Mouse (Mus musculus): ENCODE results near the gene Agbl4. TPM values are rescaled to one million over a fixed set of nuclear protein-coding genes. Genes with fewer than 3 reads are reported as not detected.

The Agbl4 gene
- polyA plus RNA-seq, 1 experiment from 2014 or later = 0.35 TPM

GRCm38 (mm10) chr4:111486187-111486586, 1088.7 kb downstream of the Agbl4 start:
- H3K9ac ChIP-seq = no peak overlapping the region
- 54% methylated on average over 5 of the region's 5 CpGs for WGBS
- no peak overlapping the region for H3K4me2 ChIP-seq (replicated peaks)
- ATAC-seq (ENCODE audit: insufficient number of reproducible peaks, insufficient read depth, low FRiP score, low TSS enrichment) = no peak
- peaks cover 12% of the 10 kb centered on the region for H3K4me1 ChIP-seq
- H3K4me3 ChIP-seq = no peak overlapping the region
- H3K9me3 ChIP-seq = no peaks in the 10 kb centered on the region
- no peak overlapping the region for H3K27ac ChIP-seq
- no peaks in the 10 kb centered on the region for H3K27me3 ChIP-seq
- H3K36me3 ChIP-seq = no peaks in the 10 kb centered on the region

- Histone ChIP-seq H3K36me3 (no peaks in the 10 kb centered on the region), H3K9me3 (no peaks in the 10 kb centered on the region), H3K4me2 (replicated peaks) (no peak overlapping the region), H3K4me3 (no peak overlapping the region), H3K9ac (no peak overlapping the region), H3K27ac (no peak overlapping the region), H3K4me1 (peaks cover 12% of the 10 kb centered on the region), H3K27me3 (no peaks in the 10 kb centered on the region)
- no peak for ATAC-seq (ENCODE audit: insufficient number of reproducible peaks, insufficient read depth, low FRiP score, low TSS enrichment)
- WGBS = 55% methylated on average over 4 of the region's 4 CpGs
These were observed 1089.9 kb downstream of the Agbl4 start for GRCm38 (mm10) chr4:111487233-111487843.

- no peak overlapping the region for H3K27ac ChIP-seq
- WGBS = 64% methylated on average over 5 of the region's 5 CpGs
- no peaks in the 10 kb centered on the region for H3K27me3 ChIP-seq
- H3K9ac ChIP-seq = no peak overlapping the region
- H3K4me1 ChIP-seq = no peaks in the 10 kb centered on the region
- no peak for ATAC-seq (ENCODE audit: insufficient number of reproducible peaks, insufficient read depth, low FRiP score, low TSS enrichment)
- no peaks in the 10 kb centered on the region for H3K9me3 ChIP-seq
- H3K4me3 ChIP-seq = no peak overlapping the region
- no peaks in the 10 kb centered on the region for H3K36me3 ChIP-seq
- H3K4me2 ChIP-seq (replicated peaks) = no peak overlapping the region
These were observed 1096.4 kb downstream of the Agbl4 start for GRCm38 (mm10) chr4:111493750-111494404.

- no peak for ATAC-seq (ENCODE audit: insufficient number of reproducible peaks, insufficient read depth, low FRiP score, low TSS enrichment)
- no peaks in the 10 kb centered on the region for H3K27me3 ChIP-seq
These were observed 1098.5 kb downstream of the Agbl4 start for GRCm38 (mm10) chr4:111495949-111496348.

GRCm38 (mm10) chr4:111498751-111499150, 1101.3 kb downstream of the Agbl4 start:
- H3K27me3 ChIP-seq = no peaks in the 10 kb centered on the region
- WGBS = 71% methylated on average over 3 of the region's 3 CpGs
- H3K4me2 ChIP-seq (replicated peaks) = no peak overlapping the region
- no peaks in the 10 kb centered on the region for H3K4me1 ChIP-seq
- ATAC-seq (ENCODE audit: insufficient number of reproducible peaks, insufficient read depth, low FRiP score, low TSS enrichment) = no peak
- H3K36me3 ChIP-seq = no peaks in the 10 kb centered on the region
- no peaks in the 10 kb centered on the region for H3K9me3 ChIP-seq
- no peak overlapping the region for H3K27ac ChIP-seq
- no peak overlapping the region for H3K4me3 ChIP-seq
- no peak overlapping the region for H3K9ac ChIP-seq

More at GRCm38 (mm10) chr4:111495949-111496348, 1098.5 kb downstream of the Agbl4 start:
- Histone ChIP-seq H3K27ac (no peak overlapping the region), H3K9me3 (no peaks in the 10 kb centered on the region), H3K36me3 (no peaks in the 10 kb centered on the region), H3K4me3 (no peak overlapping the region), H3K4me2 (replicated peaks) (no peak overlapping the region), H3K9ac (no peak overlapping the region), H3K4me1 (no peaks in the 10 kb centered on the region)
- WGBS = 10% methylated on average over 2 of the region's 2 CpGs

- Histone ChIP-seq H3K36me3 (no peaks in the 10 kb centered on the region), H3K9ac (no peak overlapping the region), H3K4me1 (no peaks in the 10 kb centered on the region), H3K27me3 (no peaks in the 10 kb centered on the region), H3K4me3 (no peak overlapping the region), H3K9me3 (no peaks in the 10 kb centered on the region), H3K27ac (no peak overlapping the region), H3K4me2 (replicated peaks) (no peak overlapping the region)
- ATAC-seq (ENCODE audit: insufficient number of reproducible peaks, insufficient read depth, low FRiP score, low TSS enrichment) = no peak
- 90% methylated on average over 1 of the region's 1 CpGs for WGBS
These were observed 1104.0 kb downstream of the Agbl4 start for GRCm38 (mm10) chr4:111501441-111501840.

GRCm38 (mm10) chr4:111502965-111503727, 1105.7 kb downstream of the Agbl4 start:
- no peak overlapping the region for H3K4me2 ChIP-seq (replicated peaks)
- no peak overlapping the region for H3K4me3 ChIP-seq
- no peaks in the 10 kb centered on the region for H3K36me3 ChIP-seq
- H3K9me3 ChIP-seq = no peaks in the 10 kb centered on the region
- H3K9ac ChIP-seq = no peak overlapping the region
- H3K4me1 ChIP-seq = no peaks in the 10 kb centered on the region
- H3K27ac ChIP-seq = no peak overlapping the region
- no peaks in the 10 kb centered on the region for H3K27me3 ChIP-seq
- 65% methylated on average over 5 of the region's 5 CpGs for WGBS
- no peak for ATAC-seq (ENCODE audit: insufficient number of reproducible peaks, insufficient read depth, low FRiP score, low TSS enrichment)

GRCm38 (mm10) chr4:111504952-111505351, 1107.5 kb downstream of the Agbl4 start:
- WGBS = 74% methylated on average over 2 of the region's 2 CpGs
- no peak overlapping the region for H3K4me2 ChIP-seq (replicated peaks)
- no peaks in the 10 kb centered on the region for H3K9me3 ChIP-seq

GRCm38 (mm10) chr4:111510129-111510528, 1112.7 kb downstream of the Agbl4 start:
- Histone ChIP-seq H3K9ac (no peak overlapping the region), H3K9me3 (no peaks in the 10 kb centered on the region), H3K4me3 (no peak overlapping the region), H3K27ac (no peak overlapping the region), H3K4me1 (no peaks in the 10 kb centered on the region), H3K4me2 (replicated peaks) (no peak overlapping the region), H3K36me3 (no peaks in the 10 kb centered on the region), H3K27me3 (no peaks in the 10 kb centered on the region)
- 6% methylated on average over 2 of the region's 2 CpGs for WGBS
- no peak for ATAC-seq (ENCODE audit: insufficient number of reproducible peaks, insufficient read depth, low FRiP score, low TSS enrichment)

More at GRCm38 (mm10) chr4:111504952-111505351, 1107.5 kb downstream of the Agbl4 start:
- Histone ChIP-seq H3K9ac (no peak overlapping the region), H3K4me1 (no peaks in the 10 kb centered on the region), H3K4me3 (no peak overlapping the region), H3K27ac (no peak overlapping the region), H3K36me3 (no peaks in the 10 kb centered on the region), H3K27me3 (no peaks in the 10 kb centered on the region)
- no peak for ATAC-seq (ENCODE audit: insufficient number of reproducible peaks, insufficient read depth, low FRiP score, low TSS enrichment)

GRCm38 (mm10) chr4:111513921-111514320, 1116.5 kb downstream of the Agbl4 start:
- Histone ChIP-seq H3K27ac (no peak overlapping the region), H3K4me1 (no peaks in the 10 kb centered on the region), H3K9me3 (no peaks in the 10 kb centered on the region), H3K36me3 (no peaks in the 10 kb centered on the region), H3K4me3 (no peak overlapping the region), H3K27me3 (no peaks in the 10 kb centered on the region), H3K9ac (no peak overlapping the region), H3K4me2 (replicated peaks) (no peak overlapping the region)
- ATAC-seq (ENCODE audit: insufficient number of reproducible peaks, insufficient read depth, low FRiP score, low TSS enrichment) = no peak
- WGBS = 61% methylated on average over 3 of the region's 3 CpGs

- H3K9ac ChIP-seq = no peak overlapping the region
- no peaks in the 10 kb centered on the region for H3K36me3 ChIP-seq
- no peaks in the 10 kb centered on the region for H3K4me1 ChIP-seq
- no peak overlapping the region for H3K27ac ChIP-seq
- 88% methylated on average over 2 of the region's 2 CpGs for WGBS
- no peak overlapping the region for H3K4me3 ChIP-seq
- no peak overlapping the region for H3K4me2 ChIP-seq (replicated peaks)
- 0 out of 2 replicates have a peak, but pooled peaks have one; percentile 8 for ATAC-seq (ENCODE audit: insufficient number of reproducible peaks, insufficient read depth, low FRiP score, low TSS enrichment)
- no peaks in the 10 kb centered on the region for H3K27me3 ChIP-seq
- H3K9me3 ChIP-seq = no peaks in the 10 kb centered on the region
These were observed 1118.7 kb downstream of the Agbl4 start for GRCm38 (mm10) chr4:111516136-111516535.
